9 mouse cellular contexts compared by ENCODE assay signal in genomic region chr19:59459811-59460241, GRCm38 (mm10). TPM values are rescaled to one million over a fixed set of nuclear protein-coding genes. Genes with fewer than 3 reads are reported as not detected.
DNase-seq lines count a peak whose midpoint lies in the region; ATAC-seq and TF ChIP-seq lines count a peak whose summit lies in the region.
"Had no signal": no experiment of that assay in that cellular context is flagged by ENCODE, and none has a peak within 500 bp of the region (broad histone marks: within the 10 kb centered on the region; RNA-seq: fewer than 3 reads in every experiment).

No protein-coding gene starts in this region.

- no peaks in the 10 kb centered on the region for H3K36me3 ChIP-seq in lung, postnatal 0 days (ENCODE audit: insufficient read depth, low read length)
- H3K36me3 ChIP-seq in forebrain, embryonic 11.5 days (ENCODE audit: control insufficient read depth, insufficient read depth, low read length), result no peaks in the 10 kb centered on the region
- no peaks in the 10 kb centered on the region for H3K36me3 ChIP-seq in neural tube, embryonic 12.5 days
- no peaks in the 10 kb centered on the region for H3K36me3 ChIP-seq in thymus, adult 2 months (ENCODE audit: control insufficient read depth, insufficient read depth, low read length)

- H3K27ac ChIP-seq in lung, postnatal 0 days (ENCODE audit: low read length), result no peak overlapping the region
- H3K27ac ChIP-seq in forebrain, embryonic 11.5 days (ENCODE audit: low read depth, low read length), result peak overlapping the region; percentile 99
- H3K27ac ChIP-seq in neural tube, embryonic 12.5 days, result no peak overlapping the region
- no peak overlapping the region for H3K27ac ChIP-seq in thymus, adult 2 months (ENCODE audit: control insufficient read depth, insufficient read depth, low read length)

- H3K4me1 ChIP-seq in lung, postnatal 0 days (ENCODE audit: insufficient read depth, low read depth, low read length), result no peaks in the 10 kb centered on the region
- peaks cover 4% of the 10 kb centered on the region; the same call in 1 of the 2 replicates for H3K4me1 ChIP-seq in forebrain, embryonic 11.5 days (replicated peaks; ENCODE audit: control insufficient read depth, insufficient read depth, low read length)
- peaks cover 22% of the 10 kb centered on the region for H3K4me1 ChIP-seq in neural tube, embryonic 12.5 days
- H3K4me1 ChIP-seq in thymus, adult 2 months (replicated peaks; ENCODE audit: control insufficient read depth, insufficient read depth, low read length), result no peaks in the 10 kb centered on the region

- intact Hi-C loops in left cerebral cortex, postnatal 25 days (cut with DNase I), result loop anchor here (5.0 kb wide), 4 partner anchors 73 to 293 kb away; no protein-coding TSS in a partner anchor

- no peak for DNase-seq in lung, postnatal 0 days (ENCODE audit: low spot score)
- DNase-seq in lung, postnatal 14 days, result no peak
- peak; percentile 76 for DNase-seq in forebrain, embryonic 11.5 days (ENCODE audit: low spot score)
- peak; percentile 42 for DNase-seq in kidney, adult 9 months
- no peak for DNase-seq in thymus, postnatal 25 days
- no peak for DNase-seq in thymus, adult 2 months
- DNase-seq in left cerebral cortex, postnatal 25 days (ENCODE audit: low spot score in 2 of 2), result no peak

- WGBS in lung, postnatal 0 days, result under 1% methylated on average over 19 of the region's 19 CpGs
- WGBS in forebrain, embryonic 11.5 days, result under 1% methylated on average over 19 of the region's 19 CpGs
- WGBS in neural tube, embryonic 12.5 days, result under 1% methylated on average over 19 of the region's 19 CpGs
- 2% methylated on average over 19 of the region's 19 CpGs for WGBS in thymus, adult 2 months

- H3K4me3 ChIP-seq in lung, postnatal 0 days (ENCODE audit: low read depth, low read length), result peak overlapping the region; percentile 28; the same call in 1 of the 2 replicates
- peak overlapping the region; percentile 88 for H3K4me3 ChIP-seq in forebrain, embryonic 11.5 days (ENCODE audit: low read depth, low read length)
- H3K4me3 ChIP-seq in neural tube, embryonic 12.5 days, result peak overlapping the region; percentile 25; the same call in 1 of the 2 replicates
- no peak overlapping the region for H3K4me3 ChIP-seq in thymus, adult 2 months (ENCODE audit: control insufficient read depth, insufficient read depth, low read length)
- H3K4me3 ChIP-seq: myocyte had no signal

- TF ChIP-seq EP300 in lung, postnatal 0 days (IDR thresholded peaks at IDR 0.05), result no peak

- TF ChIP-seq CTCF in lung, postnatal 0 days (IDR thresholded peaks at IDR 0.05), result no peak
- no peak for TF ChIP-seq CTCF in thymus, adult 2 months (IDR thresholded peaks at IDR 0.05; ENCODE audit: borderline replicate concordance, control insufficient read depth, extremely low read depth, insufficient read depth, low read length, poor library complexity)

- no peak for TF ChIP-seq POLR2A in thymus, adult 2 months (IDR thresholded peaks at IDR 0.05; ENCODE audit: control insufficient read depth, extremely low read depth, insufficient read depth, low read length, poor library complexity)

- no peak overlapping the region for H3K9ac ChIP-seq in lung, postnatal 0 days (replicated peaks; ENCODE audit: low read depth)
- H3K9ac ChIP-seq in forebrain, embryonic 11.5 days (ENCODE audit: low read length), result peak overlapping the region; percentile 99
- H3K9ac ChIP-seq in neural tube, embryonic 12.5 days, result no peak overlapping the region

- H3K27me3 ChIP-seq in lung, postnatal 0 days (replicated peaks; ENCODE audit: insufficient read depth, low read length), result peaks cover 90% of the 10 kb centered on the region
- peaks cover 21% of the 10 kb centered on the region for H3K27me3 ChIP-seq in forebrain, embryonic 11.5 days (ENCODE audit: control insufficient read depth, insufficient read depth, low read length)
- H3K27me3 ChIP-seq in neural tube, embryonic 12.5 days (replicated peaks), result peaks cover 93% of the 10 kb centered on the region
- peaks cover 30% of the 10 kb centered on the region for H3K27me3 ChIP-seq in thymus, adult 2 months (ENCODE audit: control insufficient read depth, insufficient read depth, low read length)

- H3K9me3 ChIP-seq in lung, postnatal 0 days (ENCODE audit: low read length), result no peaks in the 10 kb centered on the region
- H3K9me3 ChIP-seq in forebrain, embryonic 11.5 days (ENCODE audit: control insufficient read depth, low read length), result no peaks in the 10 kb centered on the region
- no peaks in the 10 kb centered on the region for H3K9me3 ChIP-seq in neural tube, embryonic 12.5 days

- H3K4me2 ChIP-seq in lung, postnatal 0 days (replicated peaks; ENCODE audit: low read depth, low read length), result peak overlapping the region; percentile 51; the same call in 1 of the 2 replicates
- peak overlapping the region; percentile 72 for H3K4me2 ChIP-seq in forebrain, embryonic 11.5 days (ENCODE audit: low read depth, low read length, severe bottlenecking)
- peak overlapping the region; percentile 61 for H3K4me2 ChIP-seq in neural tube, embryonic 12.5 days (replicated peaks)

- ATAC-seq in lung, postnatal 0 days, result no peak
- ATAC-seq in forebrain, embryonic 11.5 days (replicated peaks; ENCODE audit: low FRiP score), result no peak
- no peak for ATAC-seq in neural tube, embryonic 12.5 days (ENCODE audit: low FRiP score, low read depth)

RNA-seq across cellular contexts. Expression of gene Emx2, which starts 1.7 kb away (rescaled TPM):
- not detected in 2 replicates for polyA plus RNA-seq in lung, postnatal 0 days (2015; fragmentation: Nextera tagmentation; extraction: Ambion mirVana)
- 75.6 and 78.9 TPM in 2 replicates for polyA plus RNA-seq in forebrain, embryonic 11.5 days (2014; fragmentation: Nextera tagmentation; extraction: Ambion mirVana)
- 0.54 and 2.1 TPM in 2 replicates for polyA plus RNA-seq in neural tube, embryonic 12.5 days (2016; fragmentation: Nextera tagmentation; extraction: Ambion mirVana)
- 0.04 TPM in 1 of 2 replicates, not detected in the other for polyA plus RNA-seq in thymus, adult 2 months (2012; rRNA removed)
- total RNA-seq in left cerebral cortex, postnatal 25 days (2021), result 10 to 100 TPM; 16.1 to 19.2 TPM
- polyA plus RNA-seq: myocyte had no signal

Comparison
In these comparisons a context has a peak if more than half of its experiments do, and no peak if none do; other contexts are left out.
1. DNase-seq: peak in forebrain, embryonic 11.5 days (single experiment) and kidney, adult 9 months (single experiment); none in lung, postnatal 0 days (single experiment), lung, postnatal 14 days (single experiment), thymus, postnatal 25 days (single experiment), thymus, adult 2 months (single experiment) and left cerebral cortex, postnatal 25 days (0 of 2).
2. RNA of gene Emx2, which starts 1.7 kb away (polyA plus RNA-seq): 75.6 to 78.9 TPM in forebrain, embryonic 11.5 days; 0.54 to 2.1 TPM in neural tube, embryonic 12.5 days, 0.04 TPM in thymus, adult 2 months and not detected in lung, postnatal 0 days; every median in the first group is over 10 times any median in the second.
3. Peak in every context shown above with its lines, with median percentiles within 50 percentile points of each other: H3K4me2 ChIP-seq.